Mouse (Mus musculus) R1 (cell line): ENCODE measurements around the gene Pank2.
"Not testable (repeated sequence)": the region's sequence is repeated elsewhere in the genome, so short reads cannot be mapped to it uniquely, and the experiment has no call there.

Experiments used
- DNase-seq: peaks from one replicate; pipeline ENCODE4 v3.0.0-alpha.2; 2018; ENCODE audit warnings: low read depth, low spot score

Gene Pank2

GRCm38 (mm10) chr2:131262213-131262672 lies at the start of gene Pank2:
Gene Pank2, plus strand, starts transcription at chr2:131262495.
- peak; percentile 99 for DNase-seq

GRCm38 (mm10) chr2:131213773-131214172 lies 48.5 kb upstream of the Pank2 start:
- no peak for DNase-seq

DNA sequence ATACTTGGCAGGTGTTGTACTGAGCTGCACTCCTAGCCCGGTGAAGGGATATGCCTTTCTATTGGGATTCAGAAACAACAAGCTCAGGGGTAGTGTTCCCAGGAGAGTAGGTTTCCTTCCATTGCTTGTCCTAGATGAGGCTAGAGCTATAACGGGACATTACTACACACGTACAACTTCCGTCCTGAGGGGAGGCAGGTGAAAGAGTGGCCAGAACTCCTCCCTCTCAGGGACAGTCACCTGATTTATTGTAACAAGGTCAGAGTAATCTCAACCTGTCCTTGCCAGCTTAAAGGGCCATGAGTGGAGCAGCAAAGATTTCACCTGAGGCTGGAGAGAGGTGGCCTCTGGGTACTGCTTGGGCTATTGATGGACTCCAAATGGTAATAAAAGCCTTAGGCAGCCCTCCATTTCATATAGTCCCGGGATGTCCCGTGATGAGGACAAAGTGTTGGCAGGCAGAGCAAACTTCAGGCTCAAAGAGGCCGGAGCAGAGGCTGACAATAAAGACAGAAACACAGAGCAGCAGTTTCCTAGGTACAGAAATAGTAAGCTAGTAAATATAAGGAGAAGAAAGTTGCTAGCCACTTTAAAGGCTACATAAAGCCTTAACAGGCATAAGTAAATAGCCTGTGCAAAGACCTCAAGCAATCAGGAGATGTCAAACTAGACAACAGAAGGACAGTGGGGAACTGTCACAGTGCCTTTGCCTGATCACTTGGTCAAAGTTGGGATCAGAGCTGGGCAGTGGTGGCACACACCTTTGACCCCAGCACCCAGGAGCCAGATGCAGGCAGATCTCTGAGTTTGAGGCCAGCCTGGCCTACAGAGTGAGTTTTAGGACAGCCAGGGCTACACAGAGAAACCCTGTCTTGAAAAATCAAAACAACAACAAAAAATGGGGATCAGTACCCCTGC lies 46.1 kb upstream of the Pank2 start:
- DNase-seq = no peak

DNA sequence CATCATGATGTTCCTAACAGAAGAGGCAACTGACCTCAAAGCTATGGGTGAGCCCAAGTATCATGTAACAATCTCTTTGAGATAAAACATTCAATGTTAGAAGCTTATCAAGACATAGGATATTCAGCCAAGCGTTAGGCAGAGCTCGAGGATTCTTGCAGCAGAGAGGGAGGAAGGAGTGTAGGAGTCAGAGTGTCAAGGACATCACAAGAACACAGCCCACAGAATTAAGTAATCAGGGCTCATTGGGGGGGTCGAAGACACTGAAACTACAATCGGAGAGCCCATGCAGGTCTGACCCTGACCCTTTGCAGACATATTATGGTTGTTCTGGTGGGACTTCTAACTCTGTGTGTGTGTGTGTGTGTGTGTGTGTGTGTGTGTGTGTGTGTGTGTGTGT lies 42.3 kb upstream of the Pank2 start:
- DNase-seq = no peak

- no peak for DNase-seq
Observed at GRCm38 (mm10) chr2:131221853-131222515, 40.3 kb upstream of the Pank2 start.

- no peak for DNase-seq
Observed at GRCm38 (mm10) chr2:131222562-131222961, 39.7 kb upstream of the Pank2 start.

DNA sequence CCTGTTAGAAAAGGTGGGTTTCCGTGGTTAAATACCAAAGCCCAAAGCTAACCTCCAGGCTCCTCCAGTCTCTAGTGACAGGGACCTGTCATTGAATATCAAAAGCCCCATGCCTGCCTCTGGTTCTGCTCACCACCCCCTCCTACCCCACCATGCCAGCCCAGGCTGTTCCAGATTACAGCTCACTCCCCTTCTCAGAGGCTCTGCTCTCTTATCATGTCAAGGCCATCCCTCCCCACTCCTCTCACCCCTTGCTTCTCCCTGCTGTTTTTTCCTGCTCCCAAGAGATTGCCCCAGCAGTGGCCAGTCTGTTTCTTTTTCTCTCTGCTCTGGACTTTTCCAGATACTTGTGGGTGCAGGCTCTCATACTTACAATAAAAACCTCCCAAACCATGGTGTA lies 38.7 kb upstream of the Pank2 start:
- no peak for DNase-seq

- DNase-seq = no peak
Observed at GRCm38 (mm10) chr2:131225178-131225577, 37.1 kb upstream of the Pank2 start.

DNA sequence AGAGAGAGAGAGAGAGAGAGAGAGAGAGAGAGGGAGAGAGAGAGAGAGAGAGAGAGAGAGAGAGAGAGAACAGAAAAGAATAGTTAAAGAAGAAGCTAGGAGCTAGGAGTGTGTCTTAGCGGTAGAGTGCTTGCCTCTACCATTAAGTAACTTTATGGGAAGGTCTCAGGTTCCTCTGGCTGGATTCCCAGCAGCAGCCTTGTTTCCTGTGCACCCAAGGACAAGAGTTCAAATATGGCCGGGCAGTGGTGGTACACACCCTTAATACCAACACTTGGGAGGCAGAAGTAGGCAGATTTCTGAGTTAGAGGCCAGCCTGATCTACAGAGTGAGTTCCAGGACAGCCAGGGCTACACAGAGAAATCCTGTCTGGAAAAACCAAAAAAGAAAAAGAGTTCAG lies 35.6 kb upstream of the Pank2 start:
- DNase-seq = not testable (repeated sequence)

- DNase-seq = no peak
Observed at GRCm38 (mm10) chr2:131227243-131227642, 35.1 kb upstream of the Pank2 start.

DNA sequence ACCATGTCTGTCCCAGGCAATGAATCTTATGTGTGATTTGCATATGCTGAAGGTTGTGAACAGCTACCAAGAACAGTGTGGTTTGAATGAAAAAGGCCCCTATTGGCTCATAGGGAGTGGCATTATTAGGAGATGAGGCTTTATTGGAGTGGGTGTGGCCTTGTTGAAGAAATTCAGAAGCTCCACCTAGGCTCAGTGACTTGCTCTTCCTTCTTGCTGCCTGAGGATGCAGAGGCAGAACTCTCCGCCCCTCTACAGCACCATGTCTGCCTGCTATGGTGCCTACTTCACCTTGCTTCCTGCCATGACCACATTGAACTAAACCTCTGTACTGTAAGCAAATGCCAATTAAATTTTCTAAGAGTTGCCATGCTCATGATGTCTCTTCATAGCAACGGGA lies 29.7 kb upstream of the Pank2 start:
- peak; percentile 92 for DNase-seq

- peak; percentile 97 for DNase-seq
Observed at GRCm38 (mm10) chr2:131233307-131234126, 28.8 kb upstream of the Pank2 start, which contains the start of gene Mavs. Gene Mavs, plus strand, starts transcription at chr2:131234063.

- no peak for DNase-seq
Observed at GRCm38 (mm10) chr2:131234127-131234650, 28.1 kb upstream of the Pank2 start.

GRCm38 (mm10) chr2:131234970-131235635 lies 27.2 kb upstream of the Pank2 start:
- DNase-seq = no peak

DNA sequence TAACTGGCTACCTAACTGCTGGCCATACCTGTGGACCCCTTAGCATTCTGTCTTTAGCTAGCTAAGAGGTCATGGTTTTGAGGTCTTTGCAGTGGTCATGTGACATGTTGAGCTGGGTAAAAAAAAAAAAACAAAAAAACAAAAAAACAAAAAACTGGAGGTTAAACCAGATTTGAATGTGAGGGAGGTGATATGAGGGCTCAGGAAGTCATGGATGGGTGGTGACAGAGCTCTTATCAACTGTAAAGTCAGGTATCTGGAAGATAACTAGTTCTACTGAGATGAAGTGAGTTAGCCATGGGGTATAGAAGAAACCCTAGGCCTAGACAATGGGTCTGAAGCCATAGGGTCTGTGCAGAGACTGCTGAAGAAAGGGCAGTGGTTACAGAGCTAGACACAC lies 20.1 kb upstream of the Pank2 start:
- DNase-seq = no peak

DNA sequence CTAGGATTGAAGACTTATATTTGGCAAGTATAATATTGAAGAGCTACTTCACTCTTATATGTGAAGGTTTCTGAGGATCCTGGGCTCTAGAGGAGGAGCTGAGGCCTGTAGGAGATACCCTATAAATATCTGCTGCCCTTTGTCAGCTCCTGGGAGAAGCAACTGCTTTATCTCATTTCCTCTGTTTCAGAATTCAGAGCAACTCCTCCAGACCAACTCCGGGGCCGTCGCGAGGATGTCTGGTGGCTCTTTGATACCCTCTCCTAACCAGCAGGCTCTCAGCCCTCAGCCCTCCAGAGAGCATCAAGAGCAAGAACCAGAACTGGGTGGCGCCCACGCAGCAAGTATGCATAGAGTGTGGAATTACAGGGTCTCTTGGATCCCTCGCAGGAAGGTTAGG lies 19.4 kb upstream of the Pank2 start:
- DNase-seq = no peak

DNA sequence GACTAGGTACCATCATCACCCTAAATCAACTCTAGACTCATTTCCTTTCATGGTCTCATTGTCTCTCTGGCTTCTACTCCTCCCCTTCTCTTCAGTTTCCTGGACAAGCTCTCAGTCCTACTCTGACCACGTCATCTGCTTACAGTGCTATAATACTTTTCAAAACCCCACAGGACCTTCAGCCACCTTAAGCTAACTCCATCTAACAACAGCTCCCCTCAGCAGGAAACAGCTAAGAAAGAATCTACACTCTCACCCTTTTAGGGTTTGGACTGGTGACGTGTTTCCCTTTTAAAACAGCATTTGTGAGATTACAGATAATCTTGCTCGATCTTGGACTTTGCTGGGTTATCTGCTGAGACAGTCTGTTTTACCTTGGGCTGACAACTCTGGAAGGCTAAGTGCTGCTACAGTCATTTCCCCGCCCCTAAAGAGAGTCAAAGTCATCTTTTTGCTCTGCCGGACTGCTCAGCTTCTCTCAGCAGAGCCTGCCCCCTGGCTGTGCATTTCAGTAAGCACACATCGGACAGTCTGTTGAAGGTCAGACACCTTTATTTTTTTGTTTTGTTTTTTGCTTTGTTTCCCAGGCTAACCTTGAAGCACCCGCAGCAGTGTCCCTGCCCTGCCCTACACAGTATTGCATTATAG lies 8.5 kb upstream of the Pank2 start:
- DNase-seq = peak; percentile 90

DNA sequence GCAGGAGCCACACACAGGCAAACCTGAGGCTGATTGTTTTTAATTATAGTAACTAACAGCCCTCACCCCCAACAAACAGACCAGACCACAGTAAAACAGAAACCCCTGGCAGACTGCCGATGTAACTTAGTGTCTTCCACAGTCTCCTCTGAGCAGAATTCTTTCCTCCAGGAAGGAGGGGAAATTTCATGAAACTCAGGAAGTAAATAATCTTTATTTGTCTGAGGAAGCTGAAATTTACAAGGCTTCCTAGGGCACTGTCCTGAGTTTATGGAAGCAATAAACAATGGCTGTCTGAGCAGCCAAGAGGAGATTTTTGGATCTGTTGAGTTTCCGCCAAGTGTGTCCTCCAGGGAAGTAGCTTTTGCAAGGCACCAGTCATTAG lies 8.0 kb upstream of the Pank2 start:
- DNase-seq = no peak

DNA sequence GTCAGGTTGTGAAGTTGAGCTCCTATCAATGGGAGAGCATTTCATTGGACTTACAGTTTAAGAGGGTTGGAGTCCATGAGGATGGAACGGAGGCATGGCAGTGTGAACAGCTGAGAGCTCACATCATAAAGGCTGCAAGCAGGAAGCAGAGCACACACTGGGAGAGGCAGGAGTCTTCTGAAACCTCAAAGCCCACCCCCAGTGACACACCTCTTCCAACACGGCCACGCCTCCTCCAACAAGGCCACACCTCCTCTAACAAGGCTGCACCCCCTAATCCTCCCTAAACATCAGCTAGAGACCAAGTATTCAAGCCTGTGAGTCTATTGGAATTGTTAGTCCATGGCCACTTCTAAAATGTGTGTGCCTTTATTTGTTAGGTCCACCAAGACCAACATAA lies 6.6 kb upstream of the Pank2 start:
- DNase-seq = peak; percentile 91

GRCm38 (mm10) chr2:131258693-131259092 lies 3.6 kb upstream of the Pank2 start:
- no peak for DNase-seq
